Mouse (Mus musculus) embryonic facial prominence, embryonic 14.5 days (tissue): Measurements from ENCODE around the gene Rabgap1l. TPM values are rescaled to one million over a fixed set of nuclear protein-coding genes. Genes with fewer than 3 reads are reported as not detected.
A peak's percentile ranks its signal among the peaks of the same experiment; 100 is the strongest.

Source experiments
- ATAC-seq: fragments of 200-750 bp; cut with Nextera tagmentation; 2 replicates; pipeline ENCODE4 v1.8.0; 2017; ENCODE audit warnings: low read depth, moderate number of reproducible peaks, moderate TSS enrichment
- DNase-seq: peaks from one replicate; pipeline ENCODE4 v3.0.0-alpha.2; 2015; ENCODE audit warnings: low spot score
- H3K27ac ChIP-seq: fragments of 300-500 bp; sonication (generic); replicated peaks from 2 replicates; pipeline ENCODE4 v1.5.1; 2014; ENCODE audit warnings: low read depth, mild to moderate bottlenecking, low read length, moderate library complexity
- H3K27me3 ChIP-seq: fragments of 300-500 bp; sonication (generic); replicated peaks from 2 replicates; pipeline ENCODE4 v1.6.1; 2014; ENCODE audit warnings: low read length; ENCODE audit not compliant: control insufficient read depth, insufficient read depth
- H3K36me3 ChIP-seq: fragments of 300-500 bp; sonication (generic); 2 replicates; pipeline ENCODE4 v1.6.1; 2014; ENCODE audit warnings: low read length, mixed read lengths; ENCODE audit not compliant: control insufficient read depth, insufficient read depth
- H3K4me1 ChIP-seq: fragments of 300-500 bp; sonication (generic); 2 replicates; pipeline ENCODE4 v1.6.1; 2014; ENCODE audit warnings: antibody characterized with exemption, low read length; ENCODE audit not compliant: control insufficient read depth, insufficient read depth
- H3K4me2 ChIP-seq: fragments of 300-500 bp; sonication (generic); 2 replicates; pipeline ENCODE4 v1.6.1; 2014; ENCODE audit warnings: low read depth, mild to moderate bottlenecking, low read length, moderate library complexity, mixed read lengths
- H3K4me3 ChIP-seq: fragments of 300-500 bp; sonication (generic); 2 replicates; pipeline ENCODE4 v1.5.1; 2014; ENCODE audit warnings: low read depth, mild to moderate bottlenecking, low read length
- H3K9ac ChIP-seq: fragments of 300-500 bp; sonication (generic); 2 replicates; pipeline ENCODE4 v1.6.1; 2014; ENCODE audit warnings: low read depth, mild to moderate bottlenecking, low read length, moderate library complexity, mixed read lengths
- H3K9me3 ChIP-seq: fragments of 300-500 bp; sonication (generic); 2 replicates; pipeline ENCODE4 v1.6.1; 2016; ENCODE audit warnings: low read length; ENCODE audit not compliant: control insufficient read depth
- WGBS: fragments of 180-500 bp; shearing (Covaris S2); extraction: QIAGEN DNeasy Blood & Tissue Kit; methylation state at CpG from one replicate; pipeline ENCODE4 v1.1.7; 2014; 5-methylcytosine and 5-hydroxymethylcytosine counted together
- polyA plus RNA-seq: library from polyadenylated mRNA; unstranded; fragments of >200 nt; fragmentation: Nextera tagmentation; extraction: Ambion mirVana; gene quantifications from 2 replicates; pipeline ENCODE4 v1.2.1, GENCODE M21; 2014

The Rabgap1l gene
- polyA plus RNA-seq, 1 experiment from 2014 or later, result 16.3 TPM

DNA sequence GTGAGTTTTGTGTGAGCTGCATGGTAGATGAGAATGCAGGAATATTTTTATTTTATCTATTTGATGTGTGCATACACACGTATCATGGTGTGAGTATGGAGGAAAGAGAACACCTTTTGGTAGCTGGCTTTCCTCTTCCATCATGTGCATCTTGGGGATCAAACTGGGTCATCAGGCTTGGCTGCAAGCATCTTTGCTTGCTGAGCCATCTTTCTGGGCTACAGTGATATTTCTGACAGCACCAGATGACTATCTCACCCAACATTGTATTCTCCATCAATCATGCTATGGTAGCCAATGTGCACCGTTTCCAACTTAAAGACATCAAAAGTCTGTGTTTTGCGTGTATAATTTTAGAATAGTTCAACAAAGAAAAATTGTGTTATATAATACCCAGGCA lies 30.6 kb upstream of the Rabgap1l start:
- Histone ChIP-seq H3K36me3 (no peaks in the 10 kb centered on the region), H3K27ac (no peak overlapping the region), H3K9ac (no peak overlapping the region), H3K9me3 (no peaks in the 10 kb centered on the region), H3K4me3 (no peak overlapping the region), H3K4me2 (no peak overlapping the region), H3K4me1 (no peaks in the 10 kb centered on the region), H3K27me3 (no peaks in the 10 kb centered on the region)
- ATAC-seq, result no peak
- whole genome bisulfite sequencing, result 90% methylated on average over 3 of the region's 3 CpGs
- DNase-seq, result no peak

DNA sequence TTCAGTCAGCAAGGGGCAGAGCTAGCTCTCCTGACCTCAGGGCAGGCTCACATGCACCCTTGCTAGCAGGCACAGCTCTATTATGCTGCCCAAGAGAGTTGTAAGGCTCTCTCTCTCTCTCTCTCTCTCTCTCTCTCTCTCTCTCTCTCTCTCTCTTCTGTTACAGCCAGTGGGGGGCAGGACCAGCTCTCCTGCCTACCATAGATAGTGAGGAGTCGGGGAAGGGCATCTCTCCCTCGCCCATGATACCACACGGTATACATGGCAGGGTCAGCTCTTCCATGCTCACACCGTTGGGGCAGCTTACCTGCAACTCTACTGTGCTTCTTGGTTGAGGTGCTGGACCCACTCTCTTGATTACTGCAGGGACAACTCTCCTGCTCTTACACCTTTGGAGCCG lies 21.2 kb upstream of the Rabgap1l start:
- Histone ChIP-seq H3K4me1 (no peaks in the 10 kb centered on the region), H3K27me3 (no peaks in the 10 kb centered on the region), H3K9me3 (no peaks in the 10 kb centered on the region), H3K4me3 (no peak overlapping the region), H3K9ac (no peak overlapping the region), H3K36me3 (no peaks in the 10 kb centered on the region), H3K27ac (no peak overlapping the region), H3K4me2 (no peak overlapping the region)
- DNase-seq, result no peak
- ATAC-seq, result no peak
- WGBS, result 99% methylated on average over 5 of the region's 5 CpGs

- H3K27me3 ChIP-seq, result no peaks in the 10 kb centered on the region
- H3K36me3 ChIP-seq, result no peaks in the 10 kb centered on the region
- no peak overlapping the region for H3K4me3 ChIP-seq
- H3K9me3 ChIP-seq, result no peaks in the 10 kb centered on the region
- no peak overlapping the region for H3K9ac ChIP-seq
- no peaks in the 10 kb centered on the region for H3K4me1 ChIP-seq
- ATAC-seq (no peak), DNase-seq (no peak)
- no peak overlapping the region for H3K4me2 ChIP-seq
- H3K27ac ChIP-seq, result no peak overlapping the region
These were observed 19.4 kb upstream of the Rabgap1l start for GRCm38 (mm10) chr1:160812428-160812827.

DNA sequence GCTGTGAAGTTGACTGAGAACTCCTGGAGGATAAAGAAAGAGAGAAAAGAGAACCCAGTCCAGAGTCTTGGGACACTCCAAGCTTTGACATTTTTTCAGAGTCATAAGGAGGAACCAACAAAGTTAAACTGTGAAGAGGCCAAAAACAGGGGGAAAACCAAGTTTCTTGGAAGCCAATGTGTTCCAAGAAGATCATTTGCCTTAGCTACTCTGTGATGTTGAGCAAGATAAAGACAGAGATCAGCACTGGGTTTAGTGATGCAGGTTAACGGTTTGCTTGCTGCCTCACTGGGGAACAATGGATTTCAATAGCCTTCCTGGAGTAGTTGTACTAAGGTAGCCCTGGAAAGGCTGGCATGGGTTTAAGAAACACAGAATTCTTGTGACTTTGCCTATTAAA lies 18.9 kb upstream of the Rabgap1l start:
- DNase-seq (no peak), ATAC-seq (no peak)
- no peak overlapping the region for H3K27ac ChIP-seq
- H3K4me1 ChIP-seq, result no peaks in the 10 kb centered on the region
- H3K4me2 ChIP-seq, result no peak overlapping the region
- 76% methylated on average over 1 of the region's 1 CpGs for WGBS
- H3K9ac ChIP-seq, result no peak overlapping the region
- no peak overlapping the region for H3K4me3 ChIP-seq
- no peaks in the 10 kb centered on the region for H3K9me3 ChIP-seq
- no peaks in the 10 kb centered on the region for H3K27me3 ChIP-seq
- no peaks in the 10 kb centered on the region for H3K36me3 ChIP-seq

- no peak overlapping the region for H3K9ac ChIP-seq
- H3K27me3 ChIP-seq, result no peaks in the 10 kb centered on the region
- 53% methylated on average over 2 of the region's 2 CpGs for WGBS
- H3K4me2 ChIP-seq, result no peak overlapping the region
- H3K4me1 ChIP-seq, result no peaks in the 10 kb centered on the region
- no peak overlapping the region for H3K27ac ChIP-seq
- no peaks in the 10 kb centered on the region for H3K9me3 ChIP-seq
- ATAC-seq (no peak), DNase-seq (no peak)
- no peak overlapping the region for H3K4me3 ChIP-seq
- H3K36me3 ChIP-seq, result no peaks in the 10 kb centered on the region
These were observed 12.3 kb upstream of the Rabgap1l start for GRCm38 (mm10) chr1:160805268-160805667.

DNA sequence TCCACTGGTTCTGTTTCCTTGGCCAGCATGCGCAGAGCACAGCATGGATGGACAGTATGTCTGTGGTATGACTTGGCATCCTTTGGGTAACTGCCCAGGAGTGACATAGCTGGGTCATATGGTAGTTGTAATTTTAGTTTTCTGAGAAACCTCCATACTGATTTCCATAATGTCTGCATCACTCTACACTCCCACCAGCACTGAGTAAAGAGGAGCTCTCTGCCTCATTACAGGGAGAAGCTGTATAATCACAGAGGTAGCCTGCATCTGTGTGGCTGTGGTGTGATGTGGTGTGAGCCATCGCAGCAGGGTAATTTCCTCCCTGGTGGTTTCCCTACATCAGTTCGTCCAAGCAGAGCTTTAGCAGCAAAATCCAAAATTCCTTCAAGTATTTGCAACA lies 7.0 kb upstream of the Rabgap1l start:
- DNase-seq, result no peak
- Histone ChIP-seq H3K4me3 (no peak overlapping the region), H3K36me3 (no peaks in the 10 kb centered on the region), H3K9me3 (no peaks in the 10 kb centered on the region), H3K4me1 (no peaks in the 10 kb centered on the region), H3K27me3 (no peaks in the 10 kb centered on the region), H3K9ac (no peak overlapping the region), H3K4me2 (no peak overlapping the region), H3K27ac (no peak overlapping the region)
- no peak for ATAC-seq
- 67% methylated on average over 3 of the region's 3 CpGs for WGBS

DNA sequence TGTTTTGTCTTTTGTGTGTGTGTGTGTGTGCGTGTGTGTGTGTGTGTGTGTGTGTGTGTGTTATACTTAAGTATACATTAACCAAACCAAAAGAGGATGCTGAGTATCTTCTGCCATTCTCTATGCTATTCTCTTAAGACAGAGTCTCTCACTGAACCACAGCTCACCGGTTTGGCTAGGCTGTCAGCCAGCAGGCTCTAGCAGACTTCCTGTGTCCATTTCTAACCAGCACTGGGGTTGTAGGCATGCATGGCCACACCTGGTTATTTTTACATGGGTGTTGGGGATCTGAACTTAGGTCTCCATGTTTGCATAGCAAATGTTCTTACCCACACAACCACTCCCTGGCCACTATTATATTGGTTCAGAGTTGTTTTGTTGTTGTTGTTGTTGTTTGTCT lies 2.0 kb upstream of the Rabgap1l start:
- Histone ChIP-seq H3K27ac (no peak overlapping the region), H3K4me3 (no peak overlapping the region), H3K36me3 (no peaks in the 10 kb centered on the region), H3K9ac (no peak overlapping the region), H3K4me1 (peaks cover 11% of the 10 kb centered on the region), H3K27me3 (no peaks in the 10 kb centered on the region), H3K4me2 (no peak overlapping the region), H3K9me3 (no peaks in the 10 kb centered on the region)
- DNase-seq (no peak), ATAC-seq (no peak)
- 70% methylated on average over 2 of the region's 2 CpGs for WGBS

DNA sequence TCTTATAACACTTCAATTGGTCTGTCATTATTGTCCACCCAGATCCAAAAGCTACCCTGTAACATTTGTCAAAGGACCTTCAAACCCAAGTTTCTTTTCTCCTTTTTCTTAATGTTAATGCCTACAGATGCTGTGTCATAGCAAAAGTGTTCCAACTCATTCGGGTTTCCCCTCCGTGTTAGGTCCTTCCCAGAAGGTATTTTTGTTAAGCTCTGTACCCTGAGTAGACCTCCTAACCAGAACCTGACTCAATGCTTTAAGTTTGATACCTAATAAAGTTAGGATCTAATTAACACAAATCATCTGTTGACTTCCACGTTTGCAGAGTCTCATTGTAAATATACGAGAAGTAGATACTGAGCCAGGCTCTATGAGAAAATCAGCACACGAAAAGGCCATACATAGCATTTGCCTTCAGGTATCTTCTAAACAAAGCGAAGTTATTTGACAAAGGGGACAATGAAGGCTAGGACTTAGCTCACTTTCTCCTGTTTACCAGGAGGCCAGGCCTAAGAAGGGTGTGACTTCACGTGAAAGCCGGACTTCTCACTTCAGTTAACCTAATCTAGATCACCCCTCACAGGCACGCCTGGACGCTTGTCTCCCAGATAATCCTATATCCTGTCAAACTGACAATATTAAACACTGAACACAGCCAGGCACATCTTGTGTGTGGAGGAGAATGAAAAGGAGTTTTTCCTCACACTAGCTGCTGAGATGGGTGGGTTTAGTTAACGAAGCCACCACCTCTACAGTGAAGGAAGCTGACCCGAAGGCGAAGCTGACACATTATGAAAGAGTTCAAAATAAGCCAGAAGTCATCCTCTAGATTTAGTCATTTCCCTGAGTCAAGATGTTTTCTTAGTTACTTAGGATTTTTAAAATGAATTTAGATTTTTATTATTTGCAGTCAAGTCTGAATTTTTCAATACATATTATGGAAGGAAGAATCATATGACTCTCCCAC lies 1.1 kb upstream of the Rabgap1l start:
- no peaks in the 10 kb centered on the region for H3K9me3 ChIP-seq

DNA sequence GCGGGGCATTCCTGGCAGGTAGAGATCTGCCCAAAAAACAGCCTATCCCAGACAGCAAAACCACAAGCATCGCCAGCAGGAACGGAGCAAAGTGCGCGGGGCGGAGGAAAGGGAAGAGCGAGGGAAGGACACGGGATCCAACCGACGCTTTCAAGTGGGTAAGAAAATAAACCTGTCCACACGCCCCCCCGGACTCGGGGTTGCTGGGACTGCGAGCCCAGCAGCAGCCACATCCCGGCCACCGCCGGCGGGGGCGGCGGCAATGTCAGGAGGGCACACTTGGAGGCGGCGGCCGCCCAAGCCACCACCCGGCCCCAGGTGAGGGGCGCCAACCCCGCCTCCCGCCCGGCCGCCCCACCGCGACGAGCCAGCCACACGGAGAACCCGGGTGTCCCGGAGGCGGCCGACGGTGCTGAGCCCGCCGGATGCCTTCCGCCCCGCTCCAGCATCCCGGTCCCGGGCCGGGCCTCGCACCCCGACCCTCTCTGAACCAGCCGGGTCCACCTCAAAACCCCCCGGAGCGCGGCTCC lies 790 bp downstream of the Rabgap1l start:
- H3K9ac ChIP-seq, result peak overlapping the region; percentile 93
- H3K4me3 ChIP-seq, result peak overlapping the region; percentile 89
- H3K27me3 ChIP-seq, result no peaks in the 10 kb centered on the region
- ATAC-seq (peak; percentile 72), DNase-seq (peak; percentile 32)
- peak overlapping the region; percentile 97 for H3K4me2 ChIP-seq
- H3K27ac ChIP-seq, result peak overlapping the region; percentile 44
- WGBS, result under 1% methylated on average over 17 of the region's 51 CpGs
- no peaks in the 10 kb centered on the region for H3K9me3 ChIP-seq
- no peaks in the 10 kb centered on the region for H3K36me3 ChIP-seq
- H3K4me1 ChIP-seq, result peaks cover 11% of the 10 kb centered on the region

More for the DNA sequence above, 1.1 kb upstream of the Rabgap1l start:
- no peak overlapping the region for H3K27ac ChIP-seq
- H3K9ac ChIP-seq, result no peak overlapping the region
- no peak overlapping the region for H3K4me3 ChIP-seq
- WGBS, result 85% methylated on average over 13 of the region's 13 CpGs
- ATAC-seq, result no peak
- no peak overlapping the region for H3K4me2 ChIP-seq
- peaks cover 11% of the 10 kb centered on the region for H3K4me1 ChIP-seq
- no peak for DNase-seq
- H3K36me3 ChIP-seq, result no peaks in the 10 kb centered on the region
- H3K27me3 ChIP-seq, result no peaks in the 10 kb centered on the region
